Mouse (Mus musculus) liver (tissue): ENCODE measurements around the gene Olfr638.
"Not testable (repeated sequence)": the region's sequence is repeated elsewhere in the genome, so short reads cannot be mapped to it uniquely, and the experiment has no call there.

Experiments used
- DNase-seq: peaks from one replicate; pipeline ENCODE4 v3.0.0-alpha.2; 2020; ENCODE audit warnings: mixed read lengths

Olfr638 gene

GRCm38 (mm10) chr7:103998446-103998845 lies at the start of gene Olfr638:
Gene Olfr638 (plus strand): TSS chr7:103998746.
- DNase-seq = no peak

DNA sequence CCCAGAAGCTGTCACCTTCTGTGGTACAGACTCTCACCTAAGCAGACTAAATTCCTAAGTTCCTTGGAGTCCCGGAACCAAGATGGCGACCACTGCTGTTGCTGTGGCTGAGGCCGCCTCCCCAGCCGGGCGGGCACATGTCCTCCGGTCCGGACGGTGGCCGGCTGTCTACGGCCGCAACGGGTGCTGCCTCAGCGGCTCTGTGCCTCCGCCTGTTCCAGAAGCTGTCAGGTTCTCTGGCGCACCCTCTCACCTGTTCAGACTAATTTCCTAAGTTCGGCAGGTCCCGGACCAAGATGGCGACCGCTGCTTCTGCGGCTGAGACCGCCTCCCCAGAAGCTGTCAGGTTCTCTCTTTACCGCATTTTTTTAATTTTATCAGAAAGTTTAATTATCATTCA lies 31.7 kb upstream of the Olfr638 start:
- DNase-seq = not testable (repeated sequence)

- DNase-seq = no peak
These were observed 27.7 kb upstream of the Olfr638 start, which contains the start of gene Olfr635 for GRCm38 (mm10) chr7:103970852-103971251. Gene Olfr635 (plus strand): TSS chr7:103971152.

DNA sequence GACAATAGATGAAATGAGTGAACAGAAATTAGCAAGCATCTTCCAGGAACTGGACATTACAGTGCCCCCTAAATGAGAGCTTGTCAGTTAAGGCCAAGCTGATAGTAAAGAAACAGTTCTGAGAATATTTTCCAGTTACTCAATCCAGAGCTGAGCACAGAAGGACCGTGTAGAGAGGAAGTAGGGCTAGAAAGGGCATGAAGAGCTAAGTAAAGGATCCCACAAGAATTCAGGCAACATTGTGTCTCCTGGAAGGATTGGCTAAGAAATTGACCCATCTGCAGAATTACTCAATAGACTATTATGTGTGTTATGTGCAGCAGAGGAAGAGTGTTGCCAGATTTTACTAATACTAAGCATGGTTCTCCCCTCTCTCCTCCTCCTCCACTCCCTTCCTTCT lies 26.8 kb upstream of the Olfr638 start:
- DNase-seq = no peak

- DNase-seq = no peak
These were observed 578 bp downstream of the Olfr638 start for GRCm38 (mm10) chr7:103999124-103999523.

DNA sequence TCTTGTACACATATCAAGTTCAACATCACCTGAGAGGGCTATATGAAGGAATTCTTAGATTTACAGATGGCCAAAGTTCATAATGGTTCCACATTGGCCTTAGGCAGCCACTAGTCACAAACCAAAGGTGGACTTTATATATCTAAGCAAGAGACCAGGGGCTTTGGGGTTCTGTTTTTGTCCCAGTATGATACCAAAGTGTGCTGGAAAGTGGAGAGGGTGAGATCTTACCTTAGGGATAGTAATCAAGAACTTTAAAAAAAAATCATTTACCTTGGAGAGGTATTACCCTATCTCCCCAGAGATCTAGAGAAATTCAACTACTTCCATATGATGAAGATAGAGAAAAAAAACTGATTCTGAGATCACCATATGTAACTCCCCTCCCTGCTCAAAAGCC lies 18.7 kb downstream of the Olfr638 start, which contains the start of gene Olfr639:
Olfr639 (minus strand) TSS at position 101 of the 400 bp plus-strand sequence.
- DNase-seq = no peak

GRCm38 (mm10) chr7:104018953-104019352 lies 20.4 kb downstream of the Olfr638 start:
- DNase-seq = no peak

- no peak for DNase-seq
These were observed 23.1 kb downstream of the Olfr638 start for GRCm38 (mm10) chr7:104021651-104022050.

DNA sequence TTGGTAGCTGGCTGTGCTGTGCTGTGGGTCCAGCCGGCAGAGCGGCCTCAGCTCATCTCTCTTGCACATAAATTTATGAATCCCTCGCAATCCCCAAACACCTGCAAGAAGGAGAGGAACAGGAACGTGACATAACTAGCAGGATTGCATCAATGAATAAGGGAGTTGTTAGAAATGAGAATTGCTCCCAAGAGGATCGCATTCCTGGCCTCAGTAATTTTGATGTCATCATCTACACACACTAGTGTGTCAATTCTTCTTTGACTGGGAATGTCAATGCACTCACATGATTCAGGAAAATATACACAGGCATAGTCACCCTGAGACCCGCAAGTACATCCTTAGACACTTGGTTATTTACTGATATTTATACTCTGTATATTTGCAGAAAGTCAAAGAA lies 26.9 kb downstream of the Olfr638 start, which contains the start of gene Olfr640:
Olfr640 (minus strand) TSS at position 101 of the 400 bp plus-strand sequence.
- DNase-seq = no peak

- no peak for DNase-seq
These were observed 28.4 kb downstream of the Olfr638 start for GRCm38 (mm10) chr7:104026978-104027377.

GRCm38 (mm10) chr7:104035145-104035544 lies 36.6 kb downstream of the Olfr638 start, which contains the start of gene Olfr641:
Gene Olfr641 (plus strand): TSS chr7:104035445.
- DNase-seq = no peak

- DNase-seq = no peak
These were observed 52.2 kb downstream of the Olfr638 start for GRCm38 (mm10) chr7:104050745-104051144.

- DNase-seq = no peak
These were observed 54.0 kb downstream of the Olfr638 start, which contains the start of gene Olfr642 for GRCm38 (mm10) chr7:104052566-104052965. Gene Olfr642 (minus strand): TSS chr7:104052666.
